Mouse (Mus musculus) thymus, postnatal 4 days (tissue): ENCODE measurements around the gene Pla1a.
A peak's percentile ranks its signal among the peaks of the same experiment; 100 is the strongest.

Source experiments
- DNase-seq: peaks from one replicate; pipeline ENCODE4 v3.0.0; 2021

Gene Pla1a

GRCm38 (mm10) chr16:38432498-38433425 is at the start of gene Pla1a:
Gene Pla1a, minus strand, starts transcription at chr16:38433145.
- no peak for DNase-seq

- DNase-seq: no peak
Observed at GRCm38 (mm10) chr16:38481327-38481726, 48.4 kb upstream of the Pla1a start.

GRCm38 (mm10) chr16:38478296-38478695 is 45.4 kb upstream of the Pla1a start:
- no peak for DNase-seq

GRCm38 (mm10) chr16:38477241-38477608 is 44.3 kb upstream of the Pla1a start:
- peak; percentile 26 for DNase-seq

- peak; percentile 78 for DNase-seq
Observed at GRCm38 (mm10) chr16:38476312-38477240, 43.6 kb upstream of the Pla1a start.

GRCm38 (mm10) chr16:38475681-38476311 is 42.9 kb upstream of the Pla1a start:
- no peak for DNase-seq

GRCm38 (mm10) chr16:38474677-38475286 is 41.8 kb upstream of the Pla1a start:
- no peak for DNase-seq

GRCm38 (mm10) chr16:38473661-38474060 is 40.7 kb upstream of the Pla1a start:
- DNase-seq: no peak

- DNase-seq: no peak
Observed at GRCm38 (mm10) chr16:38472507-38472873, 39.5 kb upstream of the Pla1a start.

- DNase-seq: no peak
Observed at GRCm38 (mm10) chr16:38471697-38472506, 39.0 kb upstream of the Pla1a start.

GRCm38 (mm10) chr16:38469437-38469836 is 36.5 kb upstream of the Pla1a start:
- DNase-seq: no peak

GRCm38 (mm10) chr16:38468706-38469018 is 35.7 kb upstream of the Pla1a start:
- DNase-seq: no peak

GRCm38 (mm10) chr16:38467917-38468705 is 35.2 kb upstream of the Pla1a start:
- no peak for DNase-seq

- no peak for DNase-seq
Observed at GRCm38 (mm10) chr16:38467091-38467916, 34.4 kb upstream of the Pla1a start.

- DNase-seq: no peak
Observed at GRCm38 (mm10) chr16:38466089-38466488, 33.1 kb upstream of the Pla1a start.

GRCm38 (mm10) chr16:38463305-38463704 is 30.4 kb upstream of the Pla1a start:
- no peak for DNase-seq

- DNase-seq: no peak
Observed at GRCm38 (mm10) chr16:38462161-38462560, 29.2 kb upstream of the Pla1a start.

GRCm38 (mm10) chr16:38461749-38462148 is 28.8 kb upstream of the Pla1a start:
- DNase-seq: no peak

GRCm38 (mm10) chr16:38459990-38460389 is 27.0 kb upstream of the Pla1a start:
- no peak for DNase-seq

- DNase-seq: no peak
Observed at GRCm38 (mm10) chr16:38458600-38459280, 25.8 kb upstream of the Pla1a start.
